Mouse (Mus musculus) left cerebral cortex, adult 9 months (tissue): Measurements from ENCODE around the gene Gpr4.

Experiments used
- DNase-seq, 2 experiments: peaks; one replicate each; pipeline ENCODE4 v3.0.0; 2022; ENCODE audit warnings: low spot score in 2 of 2

Gpr4 gene

DNA sequence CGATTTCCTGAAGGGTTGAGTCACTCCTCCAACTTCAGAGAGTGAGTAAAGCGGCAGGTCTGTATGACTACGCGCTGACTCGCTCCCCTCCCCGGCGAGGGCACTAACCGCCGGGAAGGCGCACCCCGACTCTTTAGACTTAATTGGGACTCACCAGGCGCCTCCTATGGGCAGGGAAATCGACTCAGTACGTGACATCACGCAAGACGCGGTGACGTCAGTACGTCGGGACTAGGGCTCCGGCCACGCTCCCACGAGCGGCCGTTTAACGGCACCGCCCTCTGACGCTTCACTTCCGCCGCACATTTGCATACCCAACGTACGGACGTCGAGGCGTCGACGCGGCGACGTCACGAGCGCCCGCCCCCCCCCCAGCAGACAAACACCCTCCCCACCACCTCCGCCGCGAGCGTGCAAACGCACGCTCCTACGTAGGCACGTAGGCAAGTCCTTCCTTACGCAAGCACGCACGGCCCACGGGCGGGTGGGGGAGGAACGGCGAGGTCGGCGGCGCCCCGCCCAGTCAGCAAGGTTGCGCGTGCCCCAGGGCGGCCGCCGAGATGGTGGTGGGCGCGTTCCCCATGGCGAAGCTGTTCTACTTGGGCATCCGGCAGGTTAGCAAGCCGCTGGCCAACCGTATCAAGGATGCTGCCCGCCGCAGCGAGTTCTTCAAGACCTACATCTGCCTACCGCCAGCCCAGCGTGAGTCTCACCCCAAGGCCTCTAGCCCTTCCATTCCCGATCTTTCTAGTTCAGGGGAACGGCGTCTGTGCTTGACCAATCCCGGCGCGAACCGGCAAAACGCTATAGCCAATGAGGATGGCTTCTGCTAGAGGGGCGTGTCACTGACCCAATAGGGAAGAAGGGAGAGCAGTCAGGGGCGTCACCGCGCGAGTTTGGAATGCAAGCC lies 15.8 kb downstream of the Gpr4 start, which contains the start of gene Opa3:
TSS of gene Opa3 (plus strand) at position 452 of the 910 bp plus-strand sequence.
- DNase-seq = peak; percentile 99 to 100

DNA sequence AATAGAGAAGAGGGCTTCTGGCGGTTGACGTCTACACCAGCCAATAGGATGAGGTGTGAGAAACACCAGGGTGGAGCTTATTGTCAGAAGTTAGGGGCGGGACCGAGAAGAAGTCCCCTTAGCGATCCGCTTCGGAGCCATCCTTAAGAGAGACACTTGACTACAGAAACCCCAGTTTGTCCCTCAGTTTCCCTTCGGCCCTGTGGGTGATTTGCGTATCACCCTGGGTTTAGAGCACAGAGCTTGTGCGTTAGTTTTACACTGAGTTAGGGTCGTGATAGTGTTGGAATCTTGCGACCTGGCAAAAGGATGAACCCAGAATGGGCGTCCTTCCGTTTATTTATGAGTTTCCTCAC lies 16.4 kb downstream of the Gpr4 start:
- no peak for DNase-seq

DNA sequence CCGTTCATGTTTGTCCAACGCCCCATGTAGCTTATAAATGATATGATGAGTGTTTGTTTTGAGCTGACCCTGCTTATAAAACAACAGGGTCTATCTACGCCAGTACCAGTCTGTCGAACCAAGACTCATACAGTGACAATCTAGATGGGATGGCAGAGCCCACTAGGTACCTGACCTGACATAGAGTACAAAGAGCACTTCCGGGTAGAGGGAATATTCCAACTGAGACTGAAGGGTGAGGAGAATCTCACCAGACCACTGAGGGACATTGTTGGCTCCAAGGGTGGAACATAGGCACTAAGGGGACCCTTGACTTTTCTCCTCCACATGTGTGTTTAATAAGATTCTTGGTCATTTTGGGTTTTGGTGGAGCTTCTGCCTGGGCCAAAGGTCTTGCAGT lies 17.1 kb downstream of the Gpr4 start:
- DNase-seq = no peak

DNA sequence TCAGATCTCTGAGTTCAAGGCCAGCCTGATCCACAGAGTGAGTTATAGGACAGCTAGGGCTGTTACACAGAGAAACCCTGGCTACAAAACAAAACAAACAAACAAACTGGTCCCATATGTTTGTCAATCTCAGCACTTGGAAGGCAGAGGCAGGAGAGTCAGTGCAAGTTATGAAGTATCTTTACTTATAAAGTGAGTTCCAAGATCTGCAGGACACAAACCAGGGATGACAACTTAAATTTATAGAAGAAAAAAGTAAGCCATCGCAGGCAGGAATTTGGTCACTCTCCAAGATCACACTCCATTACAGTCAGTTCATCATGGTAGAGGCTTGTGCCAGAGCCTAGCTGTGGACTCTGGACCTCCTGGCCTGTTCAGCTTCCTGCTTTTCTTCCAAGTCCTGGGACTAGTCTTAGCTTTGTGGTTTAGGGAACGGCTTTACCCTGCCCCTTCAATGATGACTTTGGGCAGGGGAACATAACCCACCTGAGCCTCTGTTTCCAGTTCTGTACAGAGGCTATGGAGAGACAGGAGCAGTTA lies 17.8 kb downstream of the Gpr4 start:
- DNase-seq = no peak

DNA sequence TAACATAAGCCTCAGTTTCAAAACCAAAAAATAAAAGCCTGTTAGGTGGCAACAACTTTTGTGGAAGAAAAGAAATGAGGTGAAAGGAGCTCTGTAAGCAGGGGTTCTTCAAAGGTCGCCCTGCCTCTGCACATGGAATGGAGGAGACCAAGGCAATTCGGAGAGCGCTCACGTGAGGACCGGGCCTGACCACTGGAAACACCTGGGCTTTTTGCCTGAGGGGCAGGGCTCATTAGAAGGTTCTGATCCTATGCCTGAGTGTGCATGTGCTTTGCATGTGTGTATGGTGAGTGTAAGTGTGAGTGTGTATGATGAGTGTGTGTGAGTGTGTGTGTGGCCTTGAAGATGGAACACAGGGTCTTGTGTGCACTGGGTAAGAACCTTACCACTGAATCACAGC lies 18.6 kb downstream of the Gpr4 start:
- no peak for DNase-seq

DNA sequence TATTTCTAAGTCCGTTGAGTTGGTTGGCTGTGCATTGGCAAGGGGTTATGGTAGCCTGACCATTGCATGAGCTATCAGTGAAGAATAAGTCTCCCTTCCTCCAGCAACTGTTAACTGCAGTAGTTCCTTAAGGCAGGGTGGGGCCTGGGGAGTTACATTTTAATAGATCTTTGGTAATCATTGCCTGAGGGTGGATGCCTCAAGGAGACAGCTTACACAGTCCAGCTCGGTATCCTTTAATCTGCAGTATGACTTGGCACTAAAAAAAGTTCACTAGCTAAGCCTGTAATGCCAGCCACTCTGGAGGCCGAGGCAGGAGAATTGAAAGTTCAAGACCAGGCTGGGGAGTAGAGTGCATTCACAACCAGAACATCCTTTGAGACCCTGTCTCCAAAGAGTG lies 19.5 kb downstream of the Gpr4 start:
- DNase-seq = no peak

GRCm38 (mm10) chr7:19234652-19235051 lies 22.3 kb downstream of the Gpr4 start:
- no peak for DNase-seq

- no peak for DNase-seq
Measured at GRCm38 (mm10) chr7:19235092-19235671, 22.8 kb downstream of the Gpr4 start.

DNA sequence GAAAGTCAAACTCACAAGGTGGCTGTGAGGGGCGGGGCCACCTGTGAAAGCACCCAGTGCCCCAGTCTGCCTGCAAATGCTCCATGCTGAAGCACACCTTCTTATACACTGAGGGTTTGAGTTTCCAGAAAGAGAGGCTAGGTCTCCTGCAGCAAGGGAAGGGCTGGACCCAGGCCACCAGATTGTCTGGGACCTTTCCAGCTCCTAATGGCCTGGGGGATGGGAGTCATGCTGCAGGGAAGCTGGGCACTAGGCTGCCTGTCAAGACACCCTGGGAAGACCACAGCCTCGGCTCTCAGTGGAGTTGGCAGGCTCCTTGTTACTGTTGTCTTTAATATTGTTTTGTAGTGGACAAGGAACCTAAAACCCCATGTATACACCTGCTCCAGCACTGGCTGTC lies 24.1 kb downstream of the Gpr4 start:
- DNase-seq = no peak

DNA sequence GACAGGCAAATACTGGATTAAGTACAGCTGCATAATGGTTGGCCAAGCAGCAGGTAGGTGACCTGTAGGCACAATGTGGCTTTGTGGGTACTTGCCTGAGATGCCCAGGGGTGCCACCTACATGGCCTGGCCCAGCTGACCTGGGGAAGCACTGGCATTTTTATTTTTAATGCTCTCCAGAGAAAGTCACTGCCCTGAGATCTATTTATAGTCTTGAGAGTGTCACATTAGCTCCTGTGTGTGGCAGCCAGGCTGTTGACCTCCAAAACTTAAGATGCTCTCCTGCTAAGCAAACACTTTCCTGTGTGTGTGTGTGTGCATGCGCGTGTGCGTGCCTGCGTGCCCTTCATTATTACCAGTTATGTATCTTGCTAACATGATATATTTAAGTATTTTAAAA lies 26.0 kb downstream of the Gpr4 start:
- DNase-seq = no peak

DNA sequence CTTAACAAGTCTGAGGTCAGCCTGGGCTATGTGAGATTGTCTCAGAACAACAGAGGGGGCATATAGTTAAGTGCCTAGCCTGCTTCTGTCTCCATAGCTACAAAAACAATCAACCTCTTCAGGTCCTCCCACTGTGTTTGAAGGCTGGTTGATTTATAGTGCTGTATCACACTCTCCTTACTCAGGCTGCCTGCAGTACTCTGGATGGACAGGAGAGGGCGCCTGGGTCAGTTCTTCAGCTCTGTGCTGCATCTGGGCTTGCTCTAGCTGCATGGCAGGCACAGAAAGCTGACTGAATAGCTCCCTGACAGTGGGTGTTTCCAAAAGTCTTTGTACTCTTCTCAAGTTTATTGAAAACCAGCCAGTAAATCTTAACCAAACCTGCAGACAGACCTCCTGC lies 27.1 kb downstream of the Gpr4 start:
- peak; percentile 66 to 95 for DNase-seq

DNA sequence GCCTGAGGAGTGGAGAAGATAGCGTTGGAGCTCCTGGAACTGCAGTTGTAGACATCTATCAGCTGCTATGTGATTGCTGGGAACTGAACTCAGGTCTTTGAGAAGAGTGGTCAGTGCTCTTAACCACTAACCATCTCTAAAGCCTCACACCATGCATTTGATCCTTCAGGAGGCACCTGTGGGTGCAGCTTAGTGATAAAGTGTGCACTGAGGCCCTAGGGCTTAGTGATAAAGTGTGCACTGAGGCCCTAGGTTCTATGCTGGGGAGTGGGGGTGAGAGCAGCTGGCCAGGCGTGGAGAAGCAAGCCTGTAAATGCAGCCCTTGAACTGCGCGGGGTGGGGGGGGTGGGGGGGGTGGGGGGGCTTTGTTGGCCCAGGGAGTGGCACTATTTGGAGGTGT lies 27.6 kb downstream of the Gpr4 start:
- DNase-seq = no peak

GRCm38 (mm10) chr7:19240905-19241463 lies 28.6 kb downstream of the Gpr4 start:
- no peak for DNase-seq

GRCm38 (mm10) chr7:19242005-19242404 lies 29.7 kb downstream of the Gpr4 start:
- no peak for DNase-seq

DNA sequence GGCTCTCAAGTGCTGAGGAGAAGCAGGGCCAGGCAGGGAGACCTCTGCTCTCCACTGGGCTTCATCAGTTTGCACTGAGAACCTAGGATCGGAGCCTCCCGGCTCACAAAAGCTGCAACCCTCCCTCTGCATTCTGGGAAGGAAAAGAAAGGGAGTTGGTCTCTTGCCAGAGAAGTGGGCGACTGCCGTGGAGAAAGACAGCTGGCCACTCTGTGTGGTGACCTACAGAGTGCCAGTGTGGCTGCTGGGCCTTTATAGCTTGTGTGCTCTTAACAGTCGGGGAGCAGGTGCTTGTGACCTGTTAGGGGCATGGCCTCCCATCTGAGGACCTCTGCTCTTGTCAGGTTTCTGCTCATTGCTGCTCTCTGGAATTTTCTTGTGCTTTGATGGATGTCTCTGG lies 31.5 kb downstream of the Gpr4 start:
- peak in 1 of 2 experiments; percentile 53 for DNase-seq

- no peak for DNase-seq
Measured at GRCm38 (mm10) chr7:19245083-19245482, 32.7 kb downstream of the Gpr4 start.

- DNase-seq = no peak
Measured at GRCm38 (mm10) chr7:19246855-19247254, 34.5 kb downstream of the Gpr4 start.

GRCm38 (mm10) chr7:19247511-19247910 lies 35.2 kb downstream of the Gpr4 start:
- DNase-seq = no peak

DNA sequence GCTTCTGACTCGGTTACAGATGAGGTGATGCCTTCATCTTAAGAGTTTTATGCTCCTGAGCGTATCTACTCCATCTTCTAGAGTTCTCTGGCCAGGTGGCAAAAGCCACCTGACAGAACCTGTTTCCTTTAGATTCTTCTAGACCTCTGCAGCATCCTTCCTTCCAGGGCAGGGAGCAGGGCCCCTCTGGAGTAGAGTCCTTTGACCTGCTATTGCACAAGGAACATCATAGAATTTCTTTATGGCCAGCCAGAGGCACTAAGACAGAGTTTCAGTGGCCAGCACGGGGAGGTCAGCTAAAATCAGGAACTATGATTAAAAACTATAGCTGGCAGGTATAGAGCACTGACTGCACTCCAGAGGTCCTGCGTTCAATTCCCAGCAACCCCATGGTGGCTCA lies 39.7 kb downstream of the Gpr4 start:
- no peak for DNase-seq

- no peak for DNase-seq
Measured at GRCm38 (mm10) chr7:19253437-19253836, 41.1 kb downstream of the Gpr4 start.

- no peak for DNase-seq
Measured at GRCm38 (mm10) chr7:19255395-19255794, 43.1 kb downstream of the Gpr4 start.

- DNase-seq = no peak
Measured at GRCm38 (mm10) chr7:19256567-19256966, 44.2 kb downstream of the Gpr4 start.
